Mouse (Mus musculus) cerebellum, adult 11 months (tissue): ENCODE data around the gene a.

Experiments
- DNase-seq: peaks from one replicate; pipeline ENCODE4 v3.0.0; 2022

Gene a

DNA sequence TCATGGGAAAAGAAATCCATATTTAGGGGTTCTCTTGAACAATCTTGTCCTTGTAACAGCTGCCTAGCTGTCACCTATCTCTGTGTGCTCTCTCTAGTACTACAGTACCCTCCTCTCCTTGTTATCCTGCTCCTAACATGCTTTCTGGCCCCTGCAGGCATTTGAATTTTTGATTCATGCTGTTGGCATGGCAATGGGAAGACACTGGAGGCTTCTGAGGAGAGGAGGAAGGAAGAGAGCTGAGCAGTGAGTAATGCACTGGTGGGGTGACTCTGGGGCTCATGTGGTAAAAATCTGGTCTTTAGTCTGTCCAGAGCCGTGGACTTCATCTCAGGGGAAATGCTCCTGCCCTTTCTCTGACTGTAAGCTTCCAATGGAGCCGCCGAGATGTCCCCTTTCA, 5.9 kb upstream of the a start:
- DNase-seq, result no peak

DNA sequence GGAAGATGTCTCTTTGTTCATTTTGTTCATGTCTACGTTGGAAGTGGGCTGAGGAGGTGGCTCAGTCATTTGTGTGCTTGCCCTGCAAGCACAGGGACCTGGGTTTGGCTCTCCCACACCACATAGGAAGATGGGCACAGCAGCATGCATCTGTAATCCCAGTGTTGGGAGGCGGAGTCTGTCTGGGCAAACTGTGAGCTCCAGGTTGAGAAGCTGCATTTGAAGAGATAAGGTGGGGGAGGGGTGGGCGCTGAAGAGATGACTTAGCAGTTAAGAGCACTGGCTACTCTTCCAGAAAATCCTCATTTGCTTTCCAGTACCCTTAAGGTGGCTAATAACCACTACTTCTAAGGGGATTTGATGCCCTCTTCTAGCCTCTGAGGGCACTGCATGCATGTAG, 5.0 kb upstream of the a start:
- DNase-seq, result no peak

- DNase-seq, result no peak
Observed at GRCm38 (mm10) chr2:154786776-154787175, 4.4 kb upstream of the a start.

DNA sequence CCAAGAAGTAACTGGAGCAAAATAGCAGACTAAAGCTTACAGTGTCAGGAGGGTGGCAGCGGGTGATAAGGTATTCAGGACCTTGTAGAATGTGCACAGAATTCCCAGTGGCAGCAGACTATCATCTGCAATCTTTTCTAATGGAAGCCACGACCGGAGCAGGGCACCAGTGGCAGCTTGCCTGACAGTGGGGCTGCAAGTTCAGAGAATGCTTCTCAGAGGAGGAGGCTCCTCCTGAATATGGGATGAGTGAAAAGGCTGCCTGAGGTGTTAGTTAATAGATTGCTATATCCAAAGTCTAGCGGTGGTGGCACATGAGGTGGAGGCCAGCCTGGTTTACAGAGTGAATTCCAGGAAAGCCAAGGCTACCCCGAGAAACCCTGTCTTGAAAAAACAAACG, 1.8 kb upstream of the a start:
- DNase-seq, result no peak

GRCm38 (mm10) chr2:154789977-154790655, 1.1 kb upstream of the a start:
- DNase-seq, result peak; percentile 38

DNA sequence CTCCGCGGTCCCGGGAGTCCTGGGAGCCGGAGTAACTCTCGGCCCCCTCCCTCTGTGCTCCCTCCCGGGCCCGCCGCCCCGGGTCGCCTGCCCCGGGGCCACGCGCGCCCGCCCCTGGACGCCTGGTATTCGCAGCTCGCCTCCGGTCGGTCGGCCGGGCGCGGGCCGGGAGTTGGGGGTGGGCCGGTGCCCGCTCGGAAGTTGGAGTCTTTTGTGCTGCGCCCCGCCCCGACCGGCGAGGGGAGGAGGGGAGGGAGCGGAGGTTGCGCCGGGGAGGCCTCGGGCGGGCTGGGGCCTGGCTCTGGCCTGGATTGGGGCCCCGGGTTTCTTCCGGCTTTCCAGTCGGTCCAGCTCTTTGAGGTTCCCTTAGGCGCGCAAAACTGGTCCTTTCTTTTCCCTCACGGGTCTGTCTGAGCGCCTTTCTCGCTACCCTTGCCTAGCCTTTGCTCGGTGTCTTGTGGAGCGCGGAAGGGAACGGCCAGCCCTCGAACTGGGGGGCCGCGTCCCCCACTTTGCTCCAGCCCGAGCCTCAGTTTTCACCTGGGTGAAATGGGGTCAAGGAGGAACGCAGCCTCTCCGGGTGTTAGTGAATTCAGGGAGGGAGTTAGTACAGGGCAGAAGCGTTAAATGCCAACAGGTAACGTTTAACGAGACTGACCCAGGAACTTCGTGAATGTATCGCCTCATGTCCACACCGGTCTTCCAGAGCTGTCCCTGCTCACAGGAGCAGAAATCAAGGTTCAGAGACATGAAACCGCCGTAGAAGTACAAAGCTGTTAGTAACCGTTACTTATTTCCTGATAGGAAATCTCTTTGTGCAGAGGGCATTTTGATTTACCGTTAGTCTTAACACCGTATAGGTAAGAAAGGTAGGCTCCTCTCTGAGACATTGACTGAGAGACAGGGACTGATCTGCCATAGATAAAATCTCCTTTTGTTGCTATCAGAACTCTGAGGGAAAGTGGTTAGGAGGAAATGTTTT, 750 bp downstream of the a start:
- peak; percentile 68 for DNase-seq

- DNase-seq, result no peak
Observed at GRCm38 (mm10) chr2:154803372-154803771, 12.2 kb downstream of the a start.

- no peak for DNase-seq
Observed at GRCm38 (mm10) chr2:154803845-154804244, 12.6 kb downstream of the a start.

- DNase-seq, result no peak
Observed at GRCm38 (mm10) chr2:154807689-154808088, 16.5 kb downstream of the a start.

- DNase-seq, result no peak
Observed at GRCm38 (mm10) chr2:154809107-154809762, 18.0 kb downstream of the a start.

DNA sequence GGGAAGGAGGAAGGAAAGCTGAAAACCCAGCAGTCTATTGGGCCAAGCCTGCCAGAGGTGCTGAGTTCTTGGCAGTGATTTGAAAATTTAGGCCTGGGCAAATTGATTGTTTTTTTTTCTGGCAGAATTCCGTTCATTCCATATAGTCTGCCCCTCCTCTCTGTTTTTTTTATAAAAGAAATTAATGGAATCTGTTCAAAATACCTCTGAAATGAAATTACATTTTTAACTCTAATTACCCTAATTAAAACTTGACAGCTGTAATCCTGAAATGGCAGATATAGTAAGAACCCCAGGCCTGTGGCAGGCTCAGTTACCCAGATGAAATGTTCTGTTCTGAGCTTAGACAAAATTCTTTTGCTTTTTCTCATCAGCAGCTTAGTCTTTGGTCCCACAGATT, 19.6 kb downstream of the a start:
- no peak for DNase-seq

DNA sequence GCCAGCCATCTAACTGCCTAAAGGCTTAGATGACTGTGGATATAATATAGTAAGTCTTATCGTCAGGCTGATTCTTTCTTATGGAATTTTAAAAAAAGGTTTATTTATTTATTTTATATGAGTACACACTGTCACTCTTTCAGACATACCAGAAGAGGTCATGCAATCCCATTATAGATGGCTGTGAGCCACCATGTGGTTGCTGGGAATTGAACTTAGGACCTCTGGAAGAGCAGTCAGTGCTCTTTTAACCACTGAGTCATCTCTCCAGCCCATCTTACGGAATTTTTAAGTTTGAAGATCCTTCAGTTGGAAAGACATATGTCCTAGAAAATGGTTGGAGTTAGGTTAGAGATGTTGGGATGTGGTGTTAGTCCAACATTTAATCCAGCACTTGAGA, 22.2 kb downstream of the a start:
- no peak for DNase-seq

- no peak for DNase-seq
Observed at GRCm38 (mm10) chr2:154817089-154817488, 25.9 kb downstream of the a start.

GRCm38 (mm10) chr2:154817788-154818187, 26.6 kb downstream of the a start:
- DNase-seq, result peak; percentile 35

DNA sequence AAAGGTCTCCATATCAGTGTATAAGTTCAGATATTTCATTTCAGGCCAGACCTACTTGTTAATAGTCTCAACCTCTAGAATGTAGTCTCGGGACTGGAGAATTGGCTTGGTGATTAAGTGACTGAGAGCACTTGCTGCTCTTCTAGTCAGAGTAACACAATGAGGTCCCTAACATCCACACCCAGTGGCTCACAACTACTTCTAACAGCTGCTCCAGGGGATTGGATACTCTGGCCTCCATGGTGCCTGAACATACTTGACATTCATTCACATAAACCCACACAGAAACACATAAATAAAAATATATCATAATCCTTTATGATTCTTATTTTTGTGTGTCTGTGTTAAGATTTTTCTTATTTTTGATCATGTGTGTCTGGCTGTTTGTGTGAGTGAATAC, 27.4 kb downstream of the a start:
- no peak for DNase-seq

DNA sequence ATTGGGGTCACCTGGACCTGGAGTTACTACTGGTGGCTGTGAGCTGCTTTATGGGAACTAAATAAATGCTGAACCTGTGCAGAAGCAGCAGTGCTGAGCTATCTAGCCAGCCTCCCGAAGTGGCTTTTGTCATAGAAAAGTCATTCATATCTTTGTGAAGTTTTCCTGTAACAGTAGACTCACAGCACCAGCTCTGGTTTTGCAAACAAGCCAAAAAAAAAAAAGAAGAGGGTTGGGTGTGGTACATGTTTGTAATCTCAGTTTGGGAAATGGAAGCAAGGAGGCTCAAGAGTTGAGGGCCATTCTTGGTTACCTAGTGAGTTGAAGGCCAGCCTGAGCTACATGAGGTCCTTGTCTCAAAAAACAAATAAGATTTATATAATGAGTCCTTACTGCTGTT, 29.1 kb downstream of the a start:
- no peak for DNase-seq

DNA sequence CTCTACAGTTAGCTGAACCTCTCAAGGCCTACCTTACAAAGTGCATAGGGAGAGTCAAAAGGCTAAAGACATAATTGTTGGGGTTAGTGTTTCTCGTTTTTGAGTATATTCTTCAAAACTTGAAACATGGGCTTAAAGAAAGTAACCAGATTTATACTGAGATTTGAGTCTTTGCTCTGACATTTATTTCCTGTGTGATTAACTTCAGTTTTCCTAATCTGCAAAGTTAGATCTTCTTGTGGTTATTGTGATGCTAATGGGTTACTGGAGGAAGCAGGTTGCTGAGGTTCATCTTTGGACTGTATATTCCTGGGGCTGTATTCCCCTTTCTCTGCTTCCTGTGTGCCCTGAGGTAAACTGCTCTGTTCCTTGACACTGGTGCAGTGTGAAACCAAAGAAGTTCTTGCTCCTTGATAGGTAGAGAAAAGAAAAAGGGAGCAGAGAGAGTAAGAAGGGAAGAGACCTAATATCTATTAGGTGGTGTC, 34.9 kb downstream of the a start:
- DNase-seq, result no peak

DNA sequence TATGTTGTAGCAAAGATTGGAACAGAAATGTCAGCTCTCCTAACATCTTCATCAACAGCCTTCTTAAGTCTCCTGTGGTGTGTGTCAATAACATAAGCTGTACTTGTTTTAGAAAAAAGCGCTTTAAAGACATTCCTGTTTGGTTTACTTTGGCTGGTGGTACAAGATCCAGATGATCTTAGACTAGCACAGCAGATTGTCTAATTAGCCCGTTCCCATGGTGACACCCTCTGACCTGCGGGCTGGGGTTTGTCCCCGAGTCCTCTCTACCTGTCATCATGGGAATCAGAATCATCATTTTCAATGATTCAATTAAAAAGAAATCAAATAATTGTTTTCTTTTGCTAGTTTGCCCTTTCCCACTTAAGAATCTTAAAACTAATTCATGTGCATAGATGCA, 36.3 kb downstream of the a start:
- no peak for DNase-seq

DNA sequence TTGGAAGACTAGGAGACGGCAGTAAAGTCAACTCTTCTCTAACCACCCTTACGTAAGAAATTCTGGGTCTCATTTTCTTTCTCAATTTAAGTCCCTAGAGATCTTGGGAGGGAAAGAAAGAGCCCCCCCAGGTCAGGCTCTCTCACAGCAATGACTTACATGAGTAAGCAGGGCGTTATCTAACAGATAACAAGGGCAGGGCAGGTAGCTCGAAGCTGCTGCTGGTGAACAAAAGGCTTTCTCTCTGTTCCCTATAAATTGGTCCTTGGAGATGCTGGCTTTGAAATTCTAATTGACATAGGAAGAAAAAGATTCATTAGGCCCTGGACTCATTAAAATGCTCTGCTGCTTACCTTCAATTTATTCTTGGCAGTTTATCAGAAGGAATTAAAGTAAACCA, 41.3 kb downstream of the a start:
- DNase-seq, result no peak

- DNase-seq, result peak; percentile 48
Observed at GRCm38 (mm10) chr2:154834149-154834865, 43.1 kb downstream of the a start.

DNA sequence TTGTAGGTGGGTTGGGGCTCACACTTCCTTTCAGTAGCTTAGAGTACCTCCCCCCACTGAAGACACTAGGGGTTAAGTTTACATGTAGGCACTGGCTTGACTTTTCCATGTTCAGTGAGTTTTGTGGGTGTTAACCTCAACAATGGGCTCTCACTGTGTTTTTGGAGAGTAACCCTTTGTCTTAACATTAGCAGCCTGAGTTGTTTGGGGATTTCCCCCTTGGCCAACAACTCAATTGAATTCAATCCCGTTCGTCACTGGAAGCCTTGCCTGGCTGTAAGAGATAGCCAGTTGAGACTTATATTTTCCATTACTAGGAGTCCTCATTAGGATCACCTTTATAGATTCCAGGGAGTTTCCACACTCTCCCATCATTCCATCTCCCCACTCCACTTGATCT, 45.3 kb downstream of the a start:
- DNase-seq, result no peak

DNA sequence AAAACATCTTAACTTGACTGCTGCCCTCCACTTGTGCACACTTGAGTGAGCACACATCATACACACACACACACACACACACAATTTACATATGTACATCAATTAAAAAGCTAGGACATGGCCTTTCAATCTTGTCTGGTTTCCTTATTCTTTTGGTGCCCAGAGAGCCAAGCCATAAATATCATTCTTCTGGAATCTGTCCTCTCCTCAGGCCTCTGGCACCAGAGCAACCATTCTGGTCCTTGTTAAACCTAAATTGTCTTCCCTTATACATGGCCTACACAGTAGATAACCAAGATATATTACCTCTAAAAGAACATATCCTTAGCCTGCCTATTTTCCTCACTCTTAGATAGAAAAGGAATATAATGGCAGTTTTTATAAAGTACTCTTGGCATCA, 56.9 kb downstream of the a start:
- no peak for DNase-seq

DNA sequence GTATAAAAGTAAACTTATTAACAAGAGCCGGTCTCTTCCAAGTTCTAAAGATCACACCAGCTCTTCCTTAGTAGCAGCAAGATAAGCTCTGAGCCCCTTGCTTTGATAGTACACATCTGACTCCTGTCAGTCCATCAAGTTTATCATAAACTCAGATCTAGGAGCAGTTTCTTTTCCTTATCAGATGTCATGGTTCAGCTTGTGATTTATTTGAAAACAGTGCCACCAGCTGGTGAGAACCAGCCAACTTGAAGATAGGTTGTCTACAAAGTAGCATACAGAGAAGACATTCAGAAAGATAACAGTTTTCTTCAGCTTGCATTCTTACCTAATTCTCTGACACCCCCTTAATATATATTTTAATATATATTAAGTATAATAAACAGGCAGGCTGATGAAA, 64.2 kb downstream of the a start:
- DNase-seq, result peak; percentile 60
